Mouse (Mus musculus): ENCODE results near the gene Spen.

GRCm38 (mm10) chr4:141523128-141523527 is 15.3 kb downstream of the Spen start:
- TF ChIP-seq EP300 (IDR thresholded peaks at IDR 0.05; ENCODE audit: low read depth) (no peak), CTCF (IDR thresholded peaks at IDR 0.05; ENCODE audit: low read depth) (no peak)
